Mouse (Mus musculus): ENCODE measurements around the gene Dcaf11. TPM values are rescaled to one million over a fixed set of nuclear protein-coding genes. Genes with fewer than 3 reads are reported as not detected.

The Dcaf11 gene
- total RNA-seq, 2 experiments from 2014 or later, result 73.1 to 77.7 TPM

GRCm38 (mm10) chr14:55551794-55552193, 8.0 kb upstream of the Dcaf11 start:
- intact Hi-C loops (cut with DNase I), result no loop called here
- no peak for DNase-seq (ENCODE audit: low spot score in 2 of 2)

GRCm38 (mm10) chr14:55554635-55555034, 5.2 kb upstream of the Dcaf11 start:
- DNase-seq (ENCODE audit: low spot score in 2 of 2), result no peak
- intact Hi-C loops (cut with DNase I), result no loop called here

GRCm38 (mm10) chr14:55555788-55556187, 4.0 kb upstream of the Dcaf11 start:
- no peak for DNase-seq (ENCODE audit: low spot score in 2 of 2)
- intact Hi-C loops (cut with DNase I), result loop anchor here (2.0 kb wide), 1 partner anchor 59 kb away; no protein-coding TSS in a partner anchor

GRCm38 (mm10) chr14:55557003-55557402, 2.8 kb upstream of the Dcaf11 start:
- intact Hi-C loops (cut with DNase I), result loop anchor here (2.0 kb wide), 1 partner anchor 60 kb away; no protein-coding TSS in a partner anchor

GRCm38 (mm10) chr14:55557587-55557986, 2.2 kb upstream of the Dcaf11 start:
- no peak for DNase-seq (ENCODE audit: low spot score in 2 of 2)
- intact Hi-C loops (cut with DNase I), result loop anchor here (2.0 kb wide), 1 partner anchor 61 kb away; no protein-coding TSS in a partner anchor

More at GRCm38 (mm10) chr14:55557003-55557402, 2.8 kb upstream of the Dcaf11 start:
- DNase-seq (ENCODE audit: low spot score in 2 of 2), result peak; percentile 57 to 71

- DNase-seq (ENCODE audit: low spot score in 2 of 2), result no peak
- intact Hi-C loops (cut with DNase I), result no loop called here
These were observed 912 bp upstream of the Dcaf11 start for GRCm38 (mm10) chr14:55558740-55559448.

GRCm38 (mm10) chr14:55560202-55561073, 632 bp downstream of the Dcaf11 start, which contains the start of gene A730061H03Rik:
A730061H03Rik (minus strand) TSS chr14:55560406.
- intact Hi-C loops (cut with DNase I), result loop anchor here (2.0 kb wide), 1 partner anchor 18 kb away; the partner anchor contains the start of gene Psme1
- peak; percentile 97 to 100 for DNase-seq (ENCODE audit: low spot score in 2 of 2)

GRCm38 (mm10) chr14:55561860-55562259, 2.1 kb downstream of the Dcaf11 start:
- intact Hi-C loops (cut with DNase I), result loop anchor here (2.0 kb wide), 1 partner anchor 17 kb away; the partner anchor contains the start of gene Psme1
- DNase-seq (ENCODE audit: low spot score in 2 of 2), result no peak

- no peak for DNase-seq (ENCODE audit: low spot score in 2 of 2)
These were observed 3.4 kb downstream of the Dcaf11 start for GRCm38 (mm10) chr14:55563249-55563648.

GRCm38 (mm10) chr14:55565748-55566147, 5.9 kb downstream of the Dcaf11 start:
- DNase-seq (ENCODE audit: low spot score in 2 of 2), result no peak
- intact Hi-C loops (cut with DNase I), result no loop called here

More at GRCm38 (mm10) chr14:55563249-55563648, 3.4 kb downstream of the Dcaf11 start:
- intact Hi-C loops (cut with DNase I), result no loop called here

- no peak for DNase-seq (ENCODE audit: low spot score in 2 of 2)
- intact Hi-C loops (cut with DNase I), result no loop called here
These were observed 7.7 kb downstream of the Dcaf11 start for GRCm38 (mm10) chr14:55567496-55567895.

GRCm38 (mm10) chr14:55570588-55570987, 10.8 kb downstream of the Dcaf11 start:
- intact Hi-C loops (cut with DNase I), result no loop called here
- DNase-seq (ENCODE audit: low spot score in 2 of 2), result no peak

- intact Hi-C loops (cut with DNase I), result no loop called here
- no peak for DNase-seq (ENCODE audit: low spot score in 2 of 2)
These were observed 12.0 kb downstream of the Dcaf11 start for GRCm38 (mm10) chr14:55571760-55572159.

GRCm38 (mm10) chr14:55575302-55575701, 15.5 kb downstream of the Dcaf11 start, which contains the start of gene Fitm1:
Fitm1 (plus strand) TSS chr14:55575617.
- intact Hi-C loops (cut with DNase I), result no loop called here
- no peak for DNase-seq (ENCODE audit: low spot score in 2 of 2)

GRCm38 (mm10) chr14:55575711-55576110, 15.9 kb downstream of the Dcaf11 start:
- intact Hi-C loops (cut with DNase I), result no loop called here
- DNase-seq (ENCODE audit: low spot score in 2 of 2), result no peak

GRCm38 (mm10) chr14:55576376-55576775, 16.6 kb downstream of the Dcaf11 start:
- DNase-seq (ENCODE audit: low spot score in 2 of 2), result no peak

GRCm38 (mm10) chr14:55577871-55578667, 18.3 kb downstream of the Dcaf11 start, which contains the start of gene Psme1:
Psme1 (plus strand) TSS chr14:55578123.
- DNase-seq (ENCODE audit: low spot score in 2 of 2), result peak; percentile 67 to 70
- intact Hi-C loops (cut with DNase I), result loop anchor here (2.0 kb wide), 1 partner anchor 17 kb away; the partner anchor contains the start of genes A730061H03Rik and Dcaf11

More at GRCm38 (mm10) chr14:55576376-55576775, 16.6 kb downstream of the Dcaf11 start:
- intact Hi-C loops (cut with DNase I), result no loop called here

- DNase-seq (ENCODE audit: low spot score in 2 of 2), result no peak
- intact Hi-C loops (cut with DNase I), result loop anchor here (2.0 kb wide), 1 partner anchor 18 kb away; the partner anchor contains the start of genes A730061H03Rik and Dcaf11
These were observed 19.0 kb downstream of the Dcaf11 start for GRCm38 (mm10) chr14:55578668-55579269.
